Mouse (Mus musculus) bone marrow macrophage, adult 2 months (primary cell): ENCODE results near the gene Slfn8.

Source experiments
- CTCF ChIP-seq: IDR thresholded peaks from 2 replicates; pipeline ENCODE4 v1.5.1; 2012; ENCODE audit warnings: low read depth, mild to moderate bottlenecking, low read length, moderate library complexity
- POLR2A ChIP-seq: IDR thresholded peaks from 2 replicates; pipeline ENCODE4 v1.6.1; 2012; ENCODE audit warnings: mild to moderate bottlenecking, low read depth, low read length, borderline replicate concordance

- TF ChIP-seq CTCF: no peak
- no peak for TF ChIP-seq POLR2A
Observed at GRCm38 (mm10) chr11:83041000-83041399, 20.4 kb upstream of the Slfn8 start.
